ENCODE assay signal across 28 mouse cellular contexts in the genomic region with DNA sequence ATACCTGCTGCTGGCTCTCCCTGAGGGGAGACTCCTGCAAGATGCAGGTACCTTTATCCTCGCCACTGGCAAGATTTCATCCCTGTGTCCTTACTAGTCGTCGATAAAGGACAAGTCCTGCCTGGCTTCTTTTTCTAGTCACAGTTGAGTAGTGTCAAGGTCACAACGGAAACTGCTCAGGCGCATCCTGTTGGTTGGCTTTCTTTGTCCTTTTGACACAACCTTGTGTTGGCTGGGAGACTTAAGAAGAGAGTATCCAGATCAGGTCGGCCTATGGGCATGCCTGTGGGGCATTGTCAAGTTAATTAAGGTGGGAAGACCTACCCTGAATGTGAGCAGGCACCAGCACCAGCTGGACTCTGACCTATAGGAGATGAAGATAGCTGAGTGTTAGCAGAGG. TPM values are rescaled to one million over a fixed set of nuclear protein-coding genes. Genes with fewer than 3 reads are reported as not detected.
DNase-seq lines count a peak whose midpoint lies in the region; ATAC-seq and TF ChIP-seq lines count a peak whose summit lies in the region.
"Had no signal": no experiment of that assay in that cellular context is flagged by ENCODE, and none has a peak within 500 bp of the region (broad histone marks: within the 10 kb centered on the region; RNA-seq: fewer than 3 reads in every experiment).

No protein-coding gene starts in this region.

- no peaks in the 10 kb centered on the region for H3K36me3 ChIP-seq in heart, embryonic 10.5 days
- H3K36me3 ChIP-seq in heart, embryonic 11.5 days (ENCODE audit: control insufficient read depth, insufficient read depth, low read length) = no peaks in the 10 kb centered on the region
- no peaks in the 10 kb centered on the region for H3K36me3 ChIP-seq in kidney, embryonic 16.5 days (ENCODE audit: insufficient read depth, low read length)
- H3K36me3 ChIP-seq in ES-Bruce4 (ENCODE audit: control insufficient read depth, insufficient read depth, low read length, poor library complexity, severe bottlenecking) = no peaks in the 10 kb centered on the region
- H3K36me3 ChIP-seq: embryonic facial prominence, embryonic 13.5 days; forebrain, embryonic 12.5 days; limb, embryonic 13.5 days had no signal

- no peak overlapping the region for H3K4me3 ChIP-seq in heart, embryonic 10.5 days
- H3K4me3 ChIP-seq in heart, embryonic 11.5 days (ENCODE audit: low read depth, low read length) = no peak overlapping the region
- no peak overlapping the region for H3K4me3 ChIP-seq in kidney, embryonic 16.5 days (ENCODE audit: low read length)
- H3K4me3 ChIP-seq in ES-Bruce4 (ENCODE audit: low read depth, low read length) = no peak overlapping the region
- H3K4me3 ChIP-seq: embryonic facial prominence, embryonic 13.5 days; forebrain, embryonic 12.5 days; layer of hippocampus, adult 2 months; left cerebral cortex, adult 2 months; limb, embryonic 13.5 days; megakaryocyte, embryonic 14.5 days had no signal

- no peak overlapping the region for H3K4me2 ChIP-seq in heart, embryonic 11.5 days
- no peak overlapping the region for H3K4me2 ChIP-seq in kidney, embryonic 16.5 days (replicated peaks; ENCODE audit: low read depth, low read length)
- H3K4me2 ChIP-seq: embryonic facial prominence, embryonic 13.5 days; forebrain, embryonic 12.5 days; limb, embryonic 13.5 days; liver, embryonic 11.5 days had no signal

- H3K9me3 ChIP-seq in heart, embryonic 10.5 days = no peaks in the 10 kb centered on the region
- H3K9me3 ChIP-seq in heart, embryonic 11.5 days (replicated peaks; ENCODE audit: control insufficient read depth, low read length) = no peaks in the 10 kb centered on the region
- no peaks in the 10 kb centered on the region for H3K9me3 ChIP-seq in kidney, embryonic 16.5 days (ENCODE audit: low read length)
- no peaks in the 10 kb centered on the region for H3K9me3 ChIP-seq in ES-Bruce4 (replicated peaks; ENCODE audit: control insufficient read depth, insufficient read depth, low read length, poor library complexity, severe bottlenecking)
- H3K9me3 ChIP-seq: embryonic facial prominence, embryonic 13.5 days; forebrain, embryonic 12.5 days; limb, embryonic 13.5 days had no signal

- no peak for TF ChIP-seq POLR2A in ES-Bruce4 (IDR thresholded peaks at IDR 0.05; ENCODE audit: insufficient read depth, low read length)

- DNase-seq in heart, embryonic 10.5 days (ENCODE audit: low spot score) = no peak
- DNase-seq in kidney, postnatal 36 days = peak; percentile 8 to 16
- peak; percentile 80 for DNase-seq in R1 (ENCODE audit: low read depth, low spot score)
- DNase-seq in urinary bladder, postnatal 4 days (ENCODE audit: low spot score in 2 of 2) = no peak
- DNase-seq: adrenal gland, postnatal 25 days; cerebellum, adult 2 months; gastrocnemius, postnatal 10 days; heart, postnatal 10 days; kidney, adult 18-20 months; kidney, postnatal 10 days; lung, postnatal 4 days; right cerebral cortex, postnatal 4 days; thymus, adult 18-20 months; thymus, postnatal 25 days had no signal

- no peak for ATAC-seq in heart, embryonic 11.5 days (replicated peaks; ENCODE audit: insufficient number of reproducible peaks, low FRiP score, low TSS enrichment)
- no peak for ATAC-seq in kidney, embryonic 16.5 days (ENCODE audit: low FRiP score, low TSS enrichment)
- ATAC-seq: CD4-positive, CD25-positive, alpha-beta regulatory T cell, adult 4 months; hindbrain, embryonic 16.5 days; Patski had no signal

- H3K4me1 ChIP-seq in heart, embryonic 10.5 days = peaks cover 54% of the 10 kb centered on the region
- H3K4me1 ChIP-seq in heart, embryonic 11.5 days (ENCODE audit: control insufficient read depth, insufficient read depth, low read length) = peaks cover 40% of the 10 kb centered on the region
- peaks cover 8% of the 10 kb centered on the region for H3K4me1 ChIP-seq in kidney, embryonic 16.5 days (ENCODE audit: insufficient read depth, low read length)
- peaks cover 4% of the 10 kb centered on the region for H3K4me1 ChIP-seq in ES-Bruce4 (ENCODE audit: control insufficient read depth, insufficient read depth, low read length)
- H3K4me1 ChIP-seq: embryonic facial prominence, embryonic 13.5 days; megakaryocyte, embryonic 14.5 days had no signal

- peak; percentile 85 for TF ChIP-seq EP300 in ES-Bruce4 (IDR thresholded peaks at IDR 0.05; ENCODE audit: insufficient read depth, low read depth, low read length)

- WGBS in heart, embryonic 10.5 days = 50% methylated on average over 6 of the region's 6 CpGs
- 51% methylated on average over 6 of the region's 6 CpGs for WGBS in heart, embryonic 11.5 days (ENCODE audit: insufficient replicate concordance)
- 26% methylated on average over 6 of the region's 6 CpGs for WGBS in kidney, embryonic 16.5 days

- H3K27ac ChIP-seq in heart, embryonic 10.5 days = peak overlapping the region; percentile 69
- H3K27ac ChIP-seq in heart, embryonic 11.5 days (ENCODE audit: low read depth, low read length) = no peak overlapping the region
- no peak overlapping the region for H3K27ac ChIP-seq in kidney, embryonic 16.5 days (ENCODE audit: low read length)
- H3K27ac ChIP-seq in ES-Bruce4 (ENCODE audit: insufficient read depth, low read length) = peak overlapping the region; percentile 83
- H3K27ac ChIP-seq: embryonic facial prominence, embryonic 13.5 days; forebrain, embryonic 12.5 days; layer of hippocampus, adult 2 months; left cerebral cortex, adult 2 months; limb, embryonic 13.5 days; stomach, postnatal 0 days had no signal

- no peak for TF ChIP-seq CTCF in ES-Bruce4 (IDR thresholded peaks at IDR 0.05; ENCODE audit: low read depth, low read length)

- no peaks in the 10 kb centered on the region for H3K27me3 ChIP-seq in heart, embryonic 10.5 days (ENCODE audit: insufficient read depth, poor library complexity, severe bottlenecking)
- H3K27me3 ChIP-seq in heart, embryonic 11.5 days (ENCODE audit: control insufficient read depth, insufficient read depth, low read length) = no peaks in the 10 kb centered on the region
- no peaks in the 10 kb centered on the region for H3K27me3 ChIP-seq in kidney, embryonic 16.5 days (ENCODE audit: insufficient read depth, low read length)
- H3K27me3 ChIP-seq in ES-Bruce4 (ENCODE audit: control insufficient read depth, insufficient read depth, low read length, poor library complexity, severe bottlenecking) = no peaks in the 10 kb centered on the region
- H3K27me3 ChIP-seq: embryonic facial prominence, embryonic 13.5 days; forebrain, embryonic 12.5 days; limb, embryonic 13.5 days; megakaryocyte, embryonic 14.5 days; Patski had no signal

- H3K9ac ChIP-seq in heart, embryonic 11.5 days (ENCODE audit: low read depth, low read length) = no peak overlapping the region
- H3K9ac ChIP-seq in kidney, embryonic 16.5 days (replicated peaks; ENCODE audit: low read length) = no peak overlapping the region
- H3K9ac ChIP-seq in ES-Bruce4 (ENCODE audit: low read depth, poor library complexity, severe bottlenecking) = no peak overlapping the region
- H3K9ac ChIP-seq: embryonic facial prominence, embryonic 13.5 days; forebrain, embryonic 12.5 days; limb, embryonic 13.5 days had no signal

RNA-seq across cellular contexts. Expression of a gene that starts 36.6 kb away (rescaled TPM):
- polyA plus RNA-seq in heart, embryonic 10.5 days (2016; fragmentation: Nextera tagmentation; extraction: Ambion mirVana) = 39.3 and 44.5 TPM in 2 replicates
- 52.6 and 60.6 TPM in 2 replicates for polyA plus RNA-seq in heart, embryonic 11.5 days (2014; fragmentation: Nextera tagmentation; extraction: Ambion mirVana)
- polyA plus RNA-seq in kidney, embryonic 16.5 days (2015; fragmentation: Nextera tagmentation; extraction: Ambion mirVana) = 22.5 and 30.5 TPM in 2 replicates
- 240 and 252 TPM in 2 replicates for polyA plus RNA-seq in ES-Bruce4 (2011; ENCODE audit: insufficient read depth, insufficient read length, low read depth, missing spikeins)

Comparison
In these comparisons a context has a peak if more than half of its experiments do, and no peak if none do; other contexts are left out.
1. H3K27ac ChIP-seq: peak in heart, embryonic 10.5 days (single experiment) and ES-Bruce4 (single experiment); none in heart, embryonic 11.5 days (single experiment) and kidney, embryonic 16.5 days (single experiment).
2. DNase-seq: peak in kidney, postnatal 36 days (2 of 2) and R1 (single experiment); none in heart, embryonic 10.5 days (single experiment) and urinary bladder, postnatal 4 days (0 of 2).